Mouse (Mus musculus) spleen, postnatal 4 days (tissue): ENCODE measurements around the gene Clps.
"Not testable (repeated sequence)": the region's sequence is repeated elsewhere in the genome, so short reads cannot be mapped to it uniquely, and the experiment has no call there.

ENCODE experiments used
- DNase-seq, 2 experiments: peaks; one replicate each; pipeline ENCODE4 v3.0.0; 2022; ENCODE audit warnings: low spot score in 2 of 2

Gene Clps

DNA sequence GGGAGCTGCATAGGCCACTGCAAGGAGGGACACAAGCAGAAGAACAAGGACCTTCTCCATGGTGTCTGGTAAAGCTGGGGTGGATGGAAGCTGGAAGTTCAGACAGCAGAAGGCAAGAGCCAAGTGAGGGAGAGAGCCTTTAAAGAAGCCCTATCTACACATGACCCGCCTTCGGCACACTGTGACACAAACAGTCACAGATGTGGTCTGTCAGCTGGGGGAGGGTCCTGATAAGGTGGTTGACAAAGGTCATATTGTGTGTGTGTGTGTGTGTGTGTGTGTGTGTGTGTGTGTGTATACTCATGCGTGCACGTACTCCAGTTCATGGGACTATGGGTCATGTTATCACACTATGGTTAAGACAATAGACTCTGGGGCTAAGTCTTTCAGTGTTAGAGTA is at the start of gene Clps:
Gene Clps, minus strand, starts transcription at position 169 of the 400 bp plus-strand sequence.
- no peak for DNase-seq

GRCm38 (mm10) chr17:28609543-28609942 is 49.0 kb upstream of the Clps start:
- DNase-seq, result no peak

GRCm38 (mm10) chr17:28601557-28602250 is 41.1 kb upstream of the Clps start:
- DNase-seq, result no peak

GRCm38 (mm10) chr17:28600780-28601179 is 40.2 kb upstream of the Clps start:
- DNase-seq, result no peak

DNA sequence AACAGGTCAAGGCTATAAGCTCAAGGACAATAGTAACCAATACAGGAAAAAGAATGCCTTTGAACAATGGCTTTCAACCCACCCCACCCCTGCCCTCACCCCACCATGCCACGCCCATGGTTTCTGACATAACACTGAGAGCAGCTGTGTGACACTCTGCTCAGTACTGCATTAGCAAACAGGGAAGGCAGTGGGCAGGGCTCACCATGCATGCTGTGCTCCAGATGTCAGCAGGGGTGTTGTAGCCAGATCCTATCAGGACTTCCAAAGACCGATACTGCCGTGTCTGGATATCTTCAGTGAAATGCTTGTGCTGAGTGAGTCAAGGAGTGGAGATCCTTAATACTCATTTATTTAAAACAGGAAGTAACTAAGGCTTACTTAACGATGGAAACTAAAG is 33.4 kb upstream of the Clps start:
- DNase-seq, result no peak

DNA sequence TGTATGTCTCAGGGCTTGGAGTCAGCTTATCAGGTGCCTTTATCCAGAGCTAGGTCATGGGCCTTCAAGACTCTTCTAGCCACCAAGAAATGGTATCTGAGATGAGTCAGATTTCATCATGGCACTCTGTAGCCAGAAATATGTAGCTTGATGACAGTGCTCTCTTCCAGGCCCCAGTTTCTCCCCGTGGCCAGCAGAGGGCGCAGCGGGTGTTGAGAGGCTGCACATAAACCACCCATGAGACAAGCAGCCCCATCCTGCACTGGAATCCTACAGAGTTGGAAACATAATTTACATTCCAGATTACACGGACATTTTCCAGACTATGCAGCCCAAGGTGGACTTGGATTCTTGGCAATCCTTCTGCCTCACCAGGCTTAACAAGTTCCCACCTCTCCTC is 32.4 kb upstream of the Clps start:
- DNase-seq, result peak; percentile 73 to 93

GRCm38 (mm10) chr17:28591476-28591875 is 30.9 kb upstream of the Clps start:
- peak in 1 of 2 experiments; percentile 40 for DNase-seq

- DNase-seq, result no peak
These were observed 30.0 kb upstream of the Clps start for GRCm38 (mm10) chr17:28590596-28590995.

- no peak for DNase-seq
These were observed 28.0 kb upstream of the Clps start for GRCm38 (mm10) chr17:28588591-28588990.

DNA sequence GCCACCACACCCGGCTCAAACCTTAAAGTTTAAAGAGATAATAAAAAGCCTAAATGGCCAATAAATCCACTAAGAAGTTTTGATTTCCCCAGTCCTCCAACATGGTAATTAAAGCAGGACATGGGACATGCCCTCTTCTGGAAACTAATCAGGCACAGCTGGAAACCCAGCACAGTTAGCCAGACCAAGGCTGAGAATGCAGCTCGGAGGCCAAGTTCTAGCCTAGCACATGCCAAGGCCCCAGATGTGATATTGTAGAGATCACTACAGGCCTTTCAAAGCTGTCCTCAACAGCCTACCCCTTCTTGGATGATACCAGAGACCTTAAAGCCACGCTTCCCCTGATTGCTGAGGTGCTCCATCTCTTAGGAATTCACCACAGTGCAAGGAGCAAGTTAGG is 25.9 kb upstream of the Clps start:
- DNase-seq, result no peak

DNA sequence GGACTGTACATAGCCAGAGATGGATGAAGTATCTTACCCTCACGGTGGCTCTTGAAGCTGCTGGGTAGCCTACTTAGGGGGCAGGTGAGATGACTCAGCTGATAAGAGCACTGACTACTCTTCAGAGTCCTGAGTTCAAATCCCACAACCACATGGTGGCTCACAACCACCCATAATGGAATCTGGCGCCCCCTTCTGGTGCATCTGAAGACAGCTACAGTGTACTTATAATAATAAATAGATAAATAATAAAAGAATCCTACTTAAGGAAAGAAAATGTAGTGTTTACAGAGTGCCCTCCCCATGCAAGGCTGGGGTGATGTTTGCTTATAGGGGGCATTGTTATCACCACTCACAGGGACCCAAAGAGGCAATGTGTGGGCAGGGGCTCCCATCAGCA is 20.5 kb upstream of the Clps start:
- no peak for DNase-seq

- peak; percentile 50 to 85 for DNase-seq
These were observed 19.8 kb upstream of the Clps start for GRCm38 (mm10) chr17:28580396-28580795.

DNA sequence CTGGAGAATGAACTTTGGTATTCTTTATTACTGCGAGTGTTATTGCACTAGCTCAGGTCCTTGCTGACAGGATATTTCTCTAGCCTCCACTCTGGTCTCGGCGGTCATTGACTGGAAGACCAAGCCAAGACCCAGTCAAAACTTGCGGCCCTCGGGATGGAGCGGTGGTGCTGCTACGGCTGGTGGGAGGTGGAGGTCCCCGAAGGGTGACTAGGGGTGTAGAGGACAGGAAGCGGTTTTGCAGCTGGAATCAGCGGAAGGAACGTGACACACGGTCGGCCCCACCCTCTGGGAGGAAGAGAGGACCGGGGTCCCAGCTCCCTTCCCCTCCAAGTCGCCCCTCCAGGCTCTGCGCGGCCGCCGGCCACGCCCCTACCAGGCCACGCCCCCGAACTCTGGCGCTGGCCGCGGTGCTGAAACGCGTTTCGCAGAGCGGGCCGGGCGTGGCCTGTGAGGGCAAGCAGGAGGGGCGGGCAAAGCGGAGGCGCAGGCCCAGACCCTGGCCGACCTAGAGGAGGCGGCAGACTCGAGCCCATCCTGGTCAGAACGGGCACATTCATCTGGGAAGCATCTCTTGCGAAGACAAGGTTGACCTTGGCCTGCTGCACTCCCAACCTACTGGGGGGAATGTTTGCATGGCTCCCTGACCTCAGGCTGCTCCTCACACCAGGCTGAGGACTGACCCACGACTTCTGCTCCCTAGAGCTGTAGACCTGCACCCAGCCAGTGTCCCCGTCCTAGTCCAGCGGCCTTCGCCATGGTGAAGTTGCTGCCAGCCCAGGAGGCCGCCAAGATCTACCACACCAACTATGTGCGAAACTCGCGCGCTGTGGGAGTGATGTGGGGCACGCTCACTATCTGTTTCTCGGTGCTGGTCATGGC is 14.9 kb upstream of the Clps start, which contains the start of gene Lhfpl5:
Gene Lhfpl5, plus strand, starts transcription at position 398 of the 882 bp plus-strand sequence.
- DNase-seq, result peak; percentile 32 to 86

GRCm38 (mm10) chr17:28572941-28573340 is 12.4 kb upstream of the Clps start:
- no peak for DNase-seq

- DNase-seq, result no peak
These were observed 12.0 kb upstream of the Clps start for GRCm38 (mm10) chr17:28572521-28572920.

DNA sequence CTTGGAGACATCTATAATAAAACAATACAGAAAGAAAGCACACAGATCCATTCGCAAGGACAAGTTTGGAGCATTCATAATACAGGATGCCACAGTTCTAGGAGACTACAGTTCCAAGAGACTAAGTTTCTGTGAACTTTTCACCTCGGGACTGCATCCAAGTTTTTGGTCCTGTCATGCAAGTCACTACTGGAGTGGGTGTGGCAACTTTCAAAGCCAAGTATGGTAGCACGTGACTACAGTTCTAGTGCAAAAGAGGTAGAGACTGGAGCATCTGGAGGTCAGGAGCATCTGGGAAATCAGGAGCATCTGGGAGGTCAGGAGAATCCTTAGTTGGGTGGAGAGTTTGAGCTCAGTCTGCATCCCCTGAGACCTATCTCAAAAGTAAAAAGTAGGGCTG is 11.3 kb upstream of the Clps start:
- no peak for DNase-seq

DNA sequence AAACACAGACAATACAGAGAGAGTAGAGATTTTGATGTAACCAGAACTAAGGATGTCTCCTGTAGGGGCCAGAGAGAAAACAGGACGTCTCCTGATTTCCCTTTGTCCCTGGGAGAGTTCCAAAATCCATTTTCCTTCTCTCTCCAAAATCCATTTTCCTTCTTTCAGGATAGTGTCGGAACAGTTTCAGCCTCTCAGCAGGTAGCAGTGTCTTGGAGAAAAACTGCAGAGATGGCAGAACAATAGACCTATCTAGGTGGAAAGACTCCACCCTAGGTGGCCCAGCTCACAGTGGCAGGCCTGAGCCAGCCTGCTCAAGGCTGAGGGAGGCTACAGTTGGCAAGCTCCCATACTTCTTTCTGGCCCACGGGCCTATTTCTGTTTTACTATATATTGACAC is 7.0 kb upstream of the Clps start:
- DNase-seq, result no peak

- no peak for DNase-seq
These were observed 4.6 kb upstream of the Clps start for GRCm38 (mm10) chr17:28565181-28565580.

- DNase-seq, result no peak
These were observed 1.0 kb upstream of the Clps start for GRCm38 (mm10) chr17:28561613-28562012.

GRCm38 (mm10) chr17:28557772-28558171 is 2.8 kb downstream of the Clps start:
- DNase-seq, result no peak

GRCm38 (mm10) chr17:28556635-28557396 is 3.8 kb downstream of the Clps start:
- no peak for DNase-seq

DNA sequence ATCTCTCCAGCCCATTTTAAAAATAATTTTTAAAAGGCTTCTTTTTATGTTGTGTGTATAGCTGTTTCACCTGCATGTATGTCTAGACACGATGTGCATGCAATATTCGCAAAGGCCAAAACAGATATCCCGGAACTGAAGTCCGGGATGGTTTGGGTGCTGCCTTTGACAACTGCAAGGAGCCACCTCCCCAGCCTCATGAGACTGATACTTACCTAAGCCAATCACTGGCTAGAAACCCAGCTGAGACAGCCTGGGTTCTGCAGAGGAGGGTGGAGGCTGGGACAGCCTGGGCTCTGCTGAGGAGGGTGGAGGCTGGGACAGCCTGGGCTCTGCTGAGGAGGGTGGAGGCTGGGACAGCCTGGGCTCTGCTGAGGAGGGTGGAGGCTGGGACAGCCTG is 6.5 kb downstream of the Clps start:
- not testable (repeated sequence) for DNase-seq
